Mouse (Mus musculus) thymus, adult 2 months (tissue): ENCODE results near the gene Foxj1.

Experiments
- CTCF ChIP-seq: fragments of 200-500 bp; IDR thresholded peaks from 2 replicates; pipeline ENCODE4 v1.5.1; 2012; ENCODE audit warnings: mild to moderate bottlenecking, control low read depth, low read length, moderate library complexity, borderline replicate concordance; ENCODE audit not compliant: control insufficient read depth, poor library complexity, insufficient read depth; ENCODE audit errors: extremely low read depth
- POLR2A ChIP-seq: fragments of 200-500 bp; IDR thresholded peaks from 2 replicates; pipeline ENCODE4 v1.6.1; 2012; ENCODE audit warnings: mild to moderate bottlenecking, low read length, control low read depth, moderate library complexity; ENCODE audit not compliant: control insufficient read depth, poor library complexity, insufficient read depth; ENCODE audit errors: extremely low read depth

DNA sequence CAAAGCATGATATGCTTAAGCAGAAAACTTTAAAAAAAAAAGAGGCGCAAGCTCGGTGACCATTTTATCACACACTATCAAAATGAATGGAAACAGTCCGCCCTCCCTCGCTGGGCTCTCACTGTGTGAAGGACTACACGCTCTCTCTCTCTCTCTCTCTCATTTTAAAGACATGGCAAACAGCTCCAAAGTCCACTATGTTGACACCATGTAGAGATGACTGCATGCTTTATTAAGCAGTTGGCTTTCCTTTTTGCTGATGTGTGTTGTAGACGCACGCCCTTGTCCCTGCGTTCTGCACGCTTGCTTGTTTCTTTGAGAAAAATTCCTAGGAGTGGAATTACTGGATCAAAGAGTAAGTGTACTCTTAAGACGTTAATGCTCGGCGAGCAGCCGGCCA, 30.2 kb upstream of the Foxj1 start:
- TF ChIP-seq CTCF (no peak), POLR2A (no peak)
